Mouse (Mus musculus) liver, adult 2 months (tissue): ENCODE results near the gene Polr2m.

ENCODE experiments used
- CTCF ChIP-seq: fragments of 200-500 bp; IDR thresholded peaks from 2 replicates; pipeline ENCODE4 v1.5.1; 2011; ENCODE audit warnings: low read depth, low read length, control low read depth
- POLR2A ChIP-seq: fragments of 200-500 bp; IDR thresholded peaks from 2 replicates; pipeline ENCODE4 v1.6.1; 2011; ENCODE audit warnings: low read length, control low read depth; ENCODE audit not compliant: insufficient read depth; ENCODE audit errors: extremely low read depth

GRCm38 (mm10) chr9:71456738-71457137 is 29.0 kb downstream of the Polr2m start:
- no peak for TF ChIP-seq CTCF
- no peak for TF ChIP-seq POLR2A
